Mouse (Mus musculus): ENCODE data around the gene A830031A19Rik. TPM values are rescaled to one million over a fixed set of nuclear protein-coding genes. Genes with fewer than 3 reads are reported as not detected.
A peak's percentile ranks its signal among the peaks of the same experiment; 100 is the strongest.

The A830031A19Rik gene
- polyA plus RNA-seq, 1 experiment from 2014 or later: not detected

DNA sequence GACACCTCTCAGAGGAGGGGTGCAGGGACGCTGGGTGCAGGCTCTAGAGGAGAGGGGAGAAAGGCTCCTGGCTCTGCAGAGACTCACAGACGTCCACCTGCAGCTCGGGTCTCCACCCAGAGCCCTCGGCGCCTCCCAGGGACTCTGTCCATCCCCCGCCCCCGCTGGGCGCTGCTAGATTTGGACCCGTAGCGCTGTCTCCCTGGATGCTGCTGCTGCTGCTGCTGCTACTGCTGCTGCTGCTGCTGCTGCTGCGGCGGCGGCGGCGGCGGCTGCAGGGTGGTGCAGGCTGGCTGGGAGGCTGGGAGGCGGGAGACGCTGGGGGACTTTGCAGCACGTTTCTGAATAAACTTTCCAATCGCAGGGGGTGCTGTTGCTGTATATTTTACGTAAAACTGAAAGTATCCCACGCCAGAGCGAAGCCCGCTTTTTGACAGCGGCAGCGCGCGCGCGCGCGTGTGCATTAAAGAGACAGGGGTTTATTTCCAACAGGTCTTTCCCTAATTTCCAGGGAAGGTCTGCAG is 1.3 kb upstream of the A830031A19Rik start:
- under 1% methylated on average over 32 of the region's 32 CpGs for WGBS
- H3K4me3 ChIP-seq (ENCODE audit: control insufficient read depth in 1 of 2, insufficient read depth in 1 of 2, low read depth in 1 of 2, low read length in 2 of 2): peak overlapping the region; percentile 65 to 95
- no peaks in the 10 kb centered on the region for H3K36me3 ChIP-seq (ENCODE audit: control insufficient read depth, insufficient read depth, low read length)
- peaks cover 5 to 14% of the 10 kb centered on the region in 2 experiments; a peak in 3 of 4 replicates for H3K4me1 ChIP-seq (ENCODE audit: control insufficient read depth in 2 of 2, insufficient read depth in 2 of 2, low read length in 2 of 2)
- H3K9me3 ChIP-seq (ENCODE audit: control insufficient read depth, low read length): no peaks in the 10 kb centered on the region
- peak overlapping the region; percentile 87 to 95 for H3K27ac ChIP-seq (replicated peaks in 1 of 2; ENCODE audit: control insufficient read depth in 1 of 2, insufficient read depth in 1 of 2, low read depth in 2 of 2, low read length in 2 of 2)
- peak overlapping the region; percentile 87 for H3K9ac ChIP-seq (ENCODE audit: low read length)
- no peak for ATAC-seq (ENCODE audit: insufficient number of reproducible peaks, insufficient read depth, low FRiP score, low read depth)
- H3K4me2 ChIP-seq (ENCODE audit: low read length): peak overlapping the region; percentile 96
- H3K27me3 ChIP-seq (ENCODE audit: control insufficient read depth, insufficient read depth, low read length): peaks cover 24% of the 10 kb centered on the region

DNA sequence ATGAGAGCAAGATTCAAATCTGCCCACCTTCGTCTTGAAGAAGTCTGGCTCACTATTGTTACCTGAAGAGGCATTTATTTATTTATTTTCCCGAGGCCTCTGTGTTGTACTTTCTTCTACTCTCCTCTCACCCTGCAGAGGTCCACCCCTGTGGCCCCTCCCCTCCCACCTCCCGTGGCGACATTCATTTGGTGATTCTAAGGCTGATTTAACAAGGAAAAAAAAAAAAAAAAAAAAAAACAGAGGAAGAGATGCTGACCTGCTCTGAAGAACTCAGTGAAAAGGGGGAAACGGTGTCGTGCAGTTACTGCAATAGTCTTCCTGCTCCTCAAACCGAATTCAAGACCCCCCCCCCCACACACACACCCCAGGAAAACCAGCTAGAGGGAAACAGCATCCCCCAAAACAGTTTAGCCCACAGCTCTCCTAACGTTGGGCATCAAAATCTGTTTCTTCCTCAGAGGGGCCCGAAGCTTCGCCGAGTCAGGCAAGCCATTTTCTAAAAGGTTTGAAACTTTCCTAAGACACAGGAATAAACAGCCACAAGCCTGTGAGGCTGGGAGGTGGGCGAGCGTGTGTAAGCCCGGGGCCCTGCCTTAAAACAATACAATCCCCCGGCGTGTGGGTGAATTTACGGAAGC is 752 bp upstream of the A830031A19Rik start:
- H3K9me3 ChIP-seq (ENCODE audit: control insufficient read depth, low read length): no peaks in the 10 kb centered on the region
- H3K36me3 ChIP-seq (ENCODE audit: control insufficient read depth, insufficient read depth, low read length): no peaks in the 10 kb centered on the region
- peak overlapping the region; percentile 87 for H3K9ac ChIP-seq (ENCODE audit: low read length)
- peak overlapping the region in 1 of 2 experiments; percentile 95; a peak in 2 of 4 replicates for H3K27ac ChIP-seq (replicated peaks in 1 of 2; ENCODE audit: control insufficient read depth in 1 of 2, insufficient read depth in 1 of 2, low read depth in 2 of 2, low read length in 2 of 2)
- H3K4me2 ChIP-seq (ENCODE audit: low read length): peak overlapping the region; percentile 96
- ATAC-seq (ENCODE audit: insufficient number of reproducible peaks, insufficient read depth, low FRiP score, low read depth): no peak
- peaks cover 5 to 14% of the 10 kb centered on the region in 2 experiments; a peak in 3 of 4 replicates for H3K4me1 ChIP-seq (ENCODE audit: control insufficient read depth in 2 of 2, insufficient read depth in 2 of 2, low read length in 2 of 2)
- peak overlapping the region; percentile 65 to 95 for H3K4me3 ChIP-seq (ENCODE audit: control insufficient read depth in 1 of 2, insufficient read depth in 1 of 2, low read depth in 1 of 2, low read length in 2 of 2)
- under 1% methylated on average over 17 of the region's 17 CpGs for WGBS
- peaks cover 26% of the 10 kb centered on the region for H3K27me3 ChIP-seq (ENCODE audit: control insufficient read depth, insufficient read depth, low read length)

DNA sequence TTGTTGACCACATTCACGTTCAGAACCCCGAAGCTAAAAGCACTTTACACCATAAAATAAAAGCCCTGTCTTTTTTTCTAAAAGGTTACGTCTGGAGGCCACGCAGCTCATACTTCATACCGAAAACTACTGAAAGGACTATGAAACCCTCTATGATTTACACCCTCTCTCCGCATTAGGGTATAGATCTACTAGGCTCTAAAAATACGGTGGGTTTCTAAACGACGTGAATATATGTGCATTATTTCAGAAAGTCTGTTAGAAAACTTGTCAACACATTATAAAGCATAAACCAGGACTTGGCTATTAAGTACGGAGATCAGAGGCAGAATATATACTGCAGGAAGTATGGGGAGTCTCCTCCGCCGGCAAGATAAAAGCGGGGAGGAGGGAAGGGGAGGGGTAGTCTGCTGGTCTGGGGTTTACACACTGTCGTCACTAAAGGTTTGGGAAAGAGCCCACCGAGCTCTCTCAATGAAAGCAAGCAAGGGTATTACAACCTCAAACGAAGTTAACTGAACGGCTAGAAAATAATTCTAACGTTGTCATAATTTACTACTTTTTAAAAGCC is 748 bp downstream of the A830031A19Rik start:
- no peaks in the 10 kb centered on the region for H3K9me3 ChIP-seq (ENCODE audit: control insufficient read depth, low read length)
- peak overlapping the region; percentile 5; the same call in 1 of the 2 replicates for H3K9ac ChIP-seq (ENCODE audit: low read length)
- peaks cover 3 to 10% of the 10 kb centered on the region in 2 experiments; a peak in 3 of 4 replicates for H3K4me1 ChIP-seq (ENCODE audit: control insufficient read depth in 2 of 2, insufficient read depth in 2 of 2, low read length in 2 of 2)
- no peak for ATAC-seq (ENCODE audit: insufficient number of reproducible peaks, insufficient read depth, low FRiP score, low read depth)
- peak overlapping the region; percentile 96 for H3K4me2 ChIP-seq (ENCODE audit: low read length)
- H3K36me3 ChIP-seq (ENCODE audit: control insufficient read depth, insufficient read depth, low read length): no peaks in the 10 kb centered on the region
- peaks cover 26% of the 10 kb centered on the region for H3K27me3 ChIP-seq (ENCODE audit: control insufficient read depth, insufficient read depth, low read length)
- H3K27ac ChIP-seq (replicated peaks in 1 of 2; ENCODE audit: control insufficient read depth in 1 of 2, insufficient read depth in 1 of 2, low read depth in 2 of 2, low read length in 2 of 2): no peak overlapping the region
- H3K4me3 ChIP-seq (ENCODE audit: control insufficient read depth in 1 of 2, insufficient read depth in 1 of 2, low read depth in 1 of 2, low read length in 2 of 2): peak overlapping the region; percentile 35 to 65
- WGBS: 1% methylated on average over 18 of the region's 18 CpGs

DNA sequence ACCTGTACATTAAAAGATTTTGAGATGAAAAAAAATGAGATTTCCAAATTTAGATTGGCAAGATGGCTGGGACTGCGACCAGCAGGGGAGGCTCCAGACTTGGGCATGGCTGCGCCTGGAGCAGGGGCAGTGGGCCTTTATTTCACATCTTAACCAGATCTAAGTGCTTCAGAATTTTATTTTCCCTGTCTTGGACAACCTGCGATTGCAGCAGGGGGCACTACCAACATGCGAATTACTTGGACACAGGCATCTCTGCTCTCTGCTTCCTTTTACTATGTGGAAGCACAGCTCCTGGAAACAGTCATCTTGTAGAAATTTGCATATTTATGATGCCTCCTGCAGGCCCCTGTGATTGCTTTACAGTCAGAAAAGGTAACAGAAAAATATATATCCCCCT is 9.5 kb downstream of the A830031A19Rik start:
- Histone ChIP-seq H3K9ac (ENCODE audit: low read length) (no peak overlapping the region), H3K9me3 (ENCODE audit: control insufficient read depth, low read length) (no peaks in the 10 kb centered on the region), H3K4me3 (ENCODE audit: control insufficient read depth in 1 of 2, insufficient read depth in 1 of 2, low read depth in 1 of 2, low read length in 2 of 2) (no peak overlapping the region), H3K27me3 (ENCODE audit: control insufficient read depth, insufficient read depth, low read length) (peaks cover 28% of the 10 kb centered on the region), H3K4me2 (ENCODE audit: low read length) (no peak overlapping the region), H3K36me3 (ENCODE audit: control insufficient read depth, insufficient read depth, low read length) (no peaks in the 10 kb centered on the region), H3K27ac (replicated peaks in 1 of 2; ENCODE audit: control insufficient read depth in 1 of 2, insufficient read depth in 1 of 2, low read depth in 2 of 2, low read length in 2 of 2) (no peak overlapping the region), H3K4me1 (ENCODE audit: control insufficient read depth in 2 of 2, insufficient read depth in 2 of 2, low read length in 2 of 2) (peaks cover 0 to 7% of the 10 kb centered on the region in 2 experiments; a peak in 3 of 4 replicates)
- ATAC-seq (ENCODE audit: insufficient number of reproducible peaks, insufficient read depth, low FRiP score, low read depth): no peak
- WGBS: 55% methylated on average over 4 of the region's 4 CpGs

DNA sequence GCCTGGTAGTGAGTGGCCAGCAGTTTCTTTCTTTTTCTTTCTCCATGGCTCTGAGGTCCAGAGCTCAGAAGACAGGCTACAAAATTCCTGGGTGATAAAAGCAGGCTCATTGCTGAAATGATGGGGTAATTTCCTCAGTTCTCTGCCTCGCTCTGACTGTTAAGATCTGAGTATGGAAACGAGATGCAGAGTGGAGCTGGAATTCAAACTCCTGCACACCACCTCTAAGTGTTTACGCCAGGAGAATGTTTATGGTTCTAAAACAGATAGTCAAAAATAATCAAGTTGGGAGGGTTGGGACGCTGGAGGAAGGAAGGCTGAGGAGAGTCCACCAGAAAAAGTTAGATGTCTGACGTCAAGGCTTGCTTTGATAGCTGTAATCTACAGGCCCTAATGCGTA is 10.6 kb downstream of the A830031A19Rik start:
- WGBS: 58% methylated on average over 6 of the region's 6 CpGs
- H3K27me3 ChIP-seq (ENCODE audit: control insufficient read depth, insufficient read depth, low read length): peaks cover 35% of the 10 kb centered on the region
- no peak overlapping the region for H3K4me3 ChIP-seq (ENCODE audit: control insufficient read depth in 1 of 2, insufficient read depth in 1 of 2, low read depth in 1 of 2, low read length in 2 of 2)
- ATAC-seq (ENCODE audit: insufficient number of reproducible peaks, insufficient read depth, low FRiP score, low read depth): no peak
- H3K4me1 ChIP-seq (ENCODE audit: control insufficient read depth in 2 of 2, insufficient read depth in 2 of 2, low read length in 2 of 2): peaks cover 0 to 7% of the 10 kb centered on the region in 2 experiments; a peak in 3 of 4 replicates
- no peak overlapping the region for H3K27ac ChIP-seq (replicated peaks in 1 of 2; ENCODE audit: control insufficient read depth in 1 of 2, insufficient read depth in 1 of 2, low read depth in 2 of 2, low read length in 2 of 2)
- H3K9ac ChIP-seq (ENCODE audit: low read length): no peak overlapping the region
- no peaks in the 10 kb centered on the region for H3K9me3 ChIP-seq (ENCODE audit: control insufficient read depth, low read length)
- no peak overlapping the region for H3K4me2 ChIP-seq (ENCODE audit: low read length)
- H3K36me3 ChIP-seq (ENCODE audit: control insufficient read depth, insufficient read depth, low read length): no peaks in the 10 kb centered on the region

DNA sequence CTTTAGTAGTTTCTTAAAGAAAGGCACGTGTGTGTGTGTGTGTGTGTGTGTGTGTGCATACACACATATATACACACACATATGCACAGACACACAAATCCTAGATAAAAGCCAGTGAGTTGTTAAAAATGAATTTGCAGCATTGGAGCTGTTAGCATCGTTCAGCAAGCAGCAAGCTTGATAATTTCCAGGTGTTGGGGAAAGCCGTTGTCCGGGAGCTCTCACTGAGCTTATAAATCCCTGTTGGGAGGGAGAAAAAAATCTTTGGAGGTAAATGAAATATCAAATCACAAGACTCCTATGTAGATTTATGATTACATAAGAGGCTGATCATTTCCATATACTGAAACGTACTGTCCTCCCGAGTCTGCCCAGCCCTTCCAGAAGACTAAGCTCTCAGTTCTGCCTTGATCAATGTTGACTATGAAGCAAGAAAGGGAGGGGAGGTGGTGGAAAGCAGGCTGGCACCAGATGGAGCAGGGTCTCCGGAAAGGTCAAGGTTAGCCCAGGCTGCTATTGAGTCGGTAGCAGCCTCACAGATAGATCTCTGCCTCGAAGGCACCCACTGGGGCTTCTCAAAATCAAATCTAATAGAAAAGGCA is 12.3 kb downstream of the A830031A19Rik start:
- peaks cover 38% of the 10 kb centered on the region for H3K27me3 ChIP-seq (ENCODE audit: control insufficient read depth, insufficient read depth, low read length)
- H3K4me1 ChIP-seq (ENCODE audit: control insufficient read depth in 2 of 2, insufficient read depth in 2 of 2, low read length in 2 of 2): peaks cover 0 to 7% of the 10 kb centered on the region in 2 experiments; a peak in 3 of 4 replicates
- no peak overlapping the region for H3K9ac ChIP-seq (ENCODE audit: low read length)
- WGBS: 36% methylated on average over 9 of the region's 9 CpGs
- no peaks in the 10 kb centered on the region for H3K9me3 ChIP-seq (ENCODE audit: control insufficient read depth, low read length)
- H3K36me3 ChIP-seq (ENCODE audit: control insufficient read depth, insufficient read depth, low read length): no peaks in the 10 kb centered on the region
- no peak for ATAC-seq (ENCODE audit: insufficient number of reproducible peaks, insufficient read depth, low FRiP score, low read depth)
- no peak overlapping the region for H3K4me2 ChIP-seq (ENCODE audit: low read length)
- no peak overlapping the region for H3K4me3 ChIP-seq (ENCODE audit: control insufficient read depth in 1 of 2, insufficient read depth in 1 of 2, low read depth in 1 of 2, low read length in 2 of 2)
- H3K27ac ChIP-seq (replicated peaks in 1 of 2; ENCODE audit: control insufficient read depth in 1 of 2, insufficient read depth in 1 of 2, low read depth in 2 of 2, low read length in 2 of 2): no peak overlapping the region

DNA sequence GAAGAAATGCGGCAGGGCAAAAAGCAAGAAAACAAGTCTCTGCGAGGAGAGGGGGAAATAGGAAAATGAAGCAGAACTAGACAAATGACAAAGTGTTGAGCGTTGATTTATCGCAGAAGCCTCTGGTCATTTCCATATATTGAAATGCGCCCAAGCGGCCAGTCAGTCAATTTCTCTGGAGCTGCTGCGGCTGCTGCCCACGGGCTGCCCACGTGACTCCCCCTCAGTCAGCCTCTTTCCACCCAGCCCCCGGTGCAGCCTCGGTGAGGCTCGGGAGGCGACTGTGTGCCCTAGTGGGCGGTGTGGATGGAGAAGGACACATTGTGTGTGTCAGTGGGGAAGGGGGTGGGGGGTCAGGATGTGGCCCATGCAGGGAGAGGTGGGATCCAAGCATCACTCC is 13.0 kb downstream of the A830031A19Rik start:
- Histone ChIP-seq H3K9ac (ENCODE audit: low read length) (no peak overlapping the region; the same call in 1 of the 2 replicates), H3K36me3 (ENCODE audit: control insufficient read depth, insufficient read depth, low read length) (no peaks in the 10 kb centered on the region), H3K9me3 (ENCODE audit: control insufficient read depth, low read length) (no peaks in the 10 kb centered on the region), H3K27me3 (ENCODE audit: control insufficient read depth, insufficient read depth, low read length) (peaks cover 38% of the 10 kb centered on the region), H3K4me1 (ENCODE audit: control insufficient read depth in 2 of 2, insufficient read depth in 2 of 2, low read length in 2 of 2) (peaks cover 0 to 7% of the 10 kb centered on the region in 2 experiments; a peak in 3 of 4 replicates), H3K4me2 (ENCODE audit: low read length) (peak overlapping the region; percentile 67), H3K27ac (replicated peaks in 1 of 2; ENCODE audit: control insufficient read depth in 1 of 2, insufficient read depth in 1 of 2, low read depth in 2 of 2, low read length in 2 of 2) (no peak overlapping the region), H3K4me3 (ENCODE audit: control insufficient read depth in 1 of 2, insufficient read depth in 1 of 2, low read depth in 1 of 2, low read length in 2 of 2) (peak overlapping the region; percentile 18 to 33)
- 2% methylated on average over 14 of the region's 14 CpGs for WGBS
- no peak for ATAC-seq (ENCODE audit: insufficient number of reproducible peaks, insufficient read depth, low FRiP score, low read depth)

Data from heart, embryonic 14.5 days (tissue).